Mouse (Mus musculus): ENCODE measurements at regions not wholly inside any gene's neighbourhood (a gene's known extent, or its start where the extent isn't known, plus 50 kb on each side); places are given as distances from the start of the nearest gene placed in this dataset.
A peak's percentile ranks its signal among the peaks of the same experiment; 100 is the strongest.

DNA sequence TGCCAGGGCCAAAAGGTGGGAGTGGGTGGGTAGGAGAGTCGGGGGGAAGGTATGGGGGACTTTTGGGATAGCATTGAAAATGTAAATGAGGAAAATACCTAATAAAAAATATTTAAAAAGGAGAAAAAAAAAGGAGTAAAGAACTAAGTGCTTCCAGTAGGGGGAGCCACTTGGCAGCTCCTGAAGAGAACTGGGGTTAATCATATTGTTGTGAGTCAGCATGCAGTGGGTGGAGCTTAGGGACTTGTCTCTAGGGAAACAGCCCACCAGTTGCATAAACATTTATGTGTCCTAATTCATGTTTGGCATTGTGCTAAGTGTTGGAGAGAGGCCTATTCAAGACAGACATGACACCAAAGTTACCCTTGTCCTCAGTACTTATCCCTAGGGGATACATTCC, 466.0 kb upstream of the Gulo start:
- Histone ChIP-seq H3K27ac (no peak overlapping the region), H3K4me3 (no peak overlapping the region), H3K36me3 (replicated peaks) (no peaks in the 10 kb centered on the region), H3K9me3 (no peaks in the 10 kb centered on the region), H3K27me3 (replicated peaks) (no peaks in the 10 kb centered on the region), H3K9ac (no peak overlapping the region), H3K4me1 (peaks cover 14% of the 10 kb centered on the region), H3K4me2 (no peak overlapping the region)
- WGBS = 78% methylated on average over 1 of the region's 1 CpGs
- no peak for ATAC-seq (replicated peaks)

DNA sequence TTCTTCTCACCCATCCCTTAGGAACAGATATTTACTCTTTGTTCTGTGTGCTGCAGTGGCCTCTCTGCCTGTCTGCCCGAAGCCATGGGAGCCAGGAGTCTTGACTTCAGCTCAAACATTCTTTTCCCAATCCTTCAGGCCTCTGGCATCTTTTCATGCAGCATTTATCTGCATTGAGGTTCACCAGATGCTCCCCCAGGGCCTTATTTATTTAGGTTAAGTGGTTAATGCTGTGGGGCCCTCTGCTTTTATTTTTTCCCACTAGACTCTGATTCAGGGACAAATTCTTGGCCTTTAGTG, 464.2 kb upstream of the Gulo start:
- no peaks in the 10 kb centered on the region for H3K9me3 ChIP-seq
- no peak overlapping the region for H3K4me3 ChIP-seq
- no peak overlapping the region for H3K9ac ChIP-seq
- H3K27me3 ChIP-seq (replicated peaks) = no peaks in the 10 kb centered on the region
- no peak overlapping the region for H3K4me2 ChIP-seq
- no peaks in the 10 kb centered on the region for H3K36me3 ChIP-seq (replicated peaks)
- H3K27ac ChIP-seq = peak overlapping the region; percentile 16
- 27% methylated on average over 1 of the region's 1 CpGs for WGBS
- no peak for ATAC-seq (replicated peaks)
- H3K4me1 ChIP-seq = peaks cover 9% of the 10 kb centered on the region

DNA sequence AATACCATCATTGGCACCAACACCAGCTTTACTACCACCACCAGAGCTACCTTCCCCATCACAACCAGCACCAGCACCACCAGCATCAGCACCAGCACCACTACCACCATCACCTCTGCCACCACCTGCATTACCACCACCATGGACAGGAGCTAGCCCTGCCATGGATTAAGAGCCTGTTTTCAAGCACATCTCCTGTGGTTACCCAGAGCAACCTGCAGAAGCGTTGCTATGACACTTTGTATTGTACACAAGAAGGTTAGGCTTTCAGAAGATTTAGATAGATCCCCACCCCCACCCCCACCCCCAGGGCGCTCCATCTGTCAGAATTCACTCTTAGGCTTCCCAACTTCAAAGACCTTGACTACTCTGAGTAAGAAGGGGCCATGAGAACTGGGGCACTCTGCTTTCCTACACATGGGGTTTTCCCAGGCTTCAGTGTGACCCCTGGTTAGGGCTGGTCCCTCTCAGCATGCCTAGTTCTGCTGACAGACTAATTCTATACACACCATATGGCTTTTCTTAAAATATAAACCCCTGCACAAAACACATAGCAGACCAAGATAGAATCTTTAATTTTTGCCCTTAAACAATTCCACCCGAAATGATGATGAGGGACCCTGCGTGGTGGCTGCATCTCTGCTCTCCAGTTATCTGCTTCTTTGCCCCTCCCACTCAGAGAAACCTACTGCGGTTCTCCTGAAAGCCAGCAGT, 463.7 kb upstream of the Gulo start:
- Histone ChIP-seq H3K4me2 (no peak overlapping the region), H3K4me1 (peaks cover 9% of the 10 kb centered on the region), H3K9me3 (no peaks in the 10 kb centered on the region), H3K27me3 (replicated peaks) (no peaks in the 10 kb centered on the region), H3K27ac (peak overlapping the region; percentile 16; the same call in 1 of the 2 replicates), H3K9ac (no peak overlapping the region), H3K4me3 (no peak overlapping the region), H3K36me3 (replicated peaks) (no peaks in the 10 kb centered on the region)
- 37% methylated on average over 5 of the region's 5 CpGs for WGBS
- ATAC-seq (replicated peaks) = no peak

DNA sequence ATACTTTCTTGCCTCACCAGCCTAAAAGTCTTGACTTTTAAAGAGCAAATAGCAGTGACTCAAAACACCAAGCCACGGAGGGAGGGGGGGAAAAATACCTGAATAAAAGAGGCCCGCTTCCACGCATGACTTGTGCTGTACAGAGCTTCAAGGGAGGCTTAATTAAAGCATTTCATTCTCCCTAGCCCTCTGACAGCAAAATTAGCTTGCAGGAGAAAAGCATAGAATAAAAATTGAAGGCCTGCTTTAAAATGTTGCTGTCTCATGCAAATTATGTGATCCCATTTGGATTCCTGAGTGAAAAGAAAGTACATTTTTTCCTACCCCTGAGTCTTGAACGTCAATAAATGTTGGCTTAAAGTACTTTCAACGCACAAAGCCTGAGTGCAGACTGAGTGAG, 453.1 kb upstream of the Gulo start:
- ATAC-seq (replicated peaks) = no peak
- no peak overlapping the region for H3K4me3 ChIP-seq
- no peaks in the 10 kb centered on the region for H3K4me1 ChIP-seq
- H3K9me3 ChIP-seq = no peaks in the 10 kb centered on the region
- no peak overlapping the region for H3K9ac ChIP-seq
- H3K27ac ChIP-seq = peak overlapping the region; percentile 26; the same call in 1 of the 2 replicates
- H3K4me2 ChIP-seq = no peak overlapping the region
- H3K27me3 ChIP-seq (replicated peaks) = no peaks in the 10 kb centered on the region
- no peaks in the 10 kb centered on the region for H3K36me3 ChIP-seq (replicated peaks)
- WGBS = 55% methylated on average over 5 of the region's 5 CpGs

DNA sequence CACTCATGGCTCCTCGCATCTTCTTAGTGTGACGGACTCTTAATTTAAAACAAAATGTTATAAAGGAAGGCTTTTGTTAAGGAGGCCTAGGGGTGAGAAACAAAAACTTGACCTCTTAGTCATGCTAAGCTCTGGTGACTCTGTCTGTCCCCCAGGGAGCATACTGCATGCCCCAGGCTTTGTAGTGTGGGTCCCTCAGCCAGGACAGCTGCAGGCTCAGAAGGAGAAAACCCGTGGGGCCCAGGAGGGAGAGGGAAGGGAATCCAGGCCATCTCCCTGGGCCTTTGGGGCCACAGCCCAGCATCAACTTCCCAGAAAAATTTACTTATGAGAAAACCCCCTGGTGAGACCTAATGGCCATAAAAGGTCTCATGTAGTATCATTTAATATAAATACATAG, 451.8 kb upstream of the Gulo start:
- WGBS = 19% methylated on average over 3 of the region's 3 CpGs
- no peak overlapping the region for H3K9ac ChIP-seq
- no peak overlapping the region for H3K4me3 ChIP-seq
- no peak for ATAC-seq (replicated peaks)
- no peaks in the 10 kb centered on the region for H3K9me3 ChIP-seq
- no peaks in the 10 kb centered on the region for H3K36me3 ChIP-seq (replicated peaks)
- no peaks in the 10 kb centered on the region for H3K4me1 ChIP-seq
- H3K27ac ChIP-seq = no peak overlapping the region
- H3K27me3 ChIP-seq (replicated peaks) = no peaks in the 10 kb centered on the region
- no peak overlapping the region for H3K4me2 ChIP-seq

DNA sequence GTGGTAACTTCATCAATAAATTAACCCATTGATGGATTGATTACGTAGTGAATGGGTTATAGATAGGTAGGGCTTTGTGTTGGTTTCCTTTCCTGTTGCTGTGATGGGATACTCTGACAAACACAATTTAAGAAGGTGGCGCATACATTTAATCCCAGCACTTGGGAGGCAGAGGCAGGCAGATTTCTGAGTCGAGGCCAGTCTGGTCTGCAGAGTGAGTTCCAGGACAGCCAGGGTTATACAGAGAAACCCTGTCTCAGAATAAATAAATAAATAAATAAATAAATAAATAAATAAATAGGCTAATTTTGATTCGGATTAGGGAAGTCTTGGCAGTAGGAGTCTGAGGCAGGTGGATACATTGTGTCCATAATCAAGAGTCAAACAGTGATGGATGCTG, 449.7 kb upstream of the Gulo start:
- Histone ChIP-seq H3K4me3 (no peak overlapping the region), H3K4me2 (no peak overlapping the region), H3K4me1 (no peaks in the 10 kb centered on the region), H3K9ac (no peak overlapping the region), H3K27ac (no peak overlapping the region), H3K27me3 (replicated peaks) (no peaks in the 10 kb centered on the region), H3K9me3 (no peaks in the 10 kb centered on the region), H3K36me3 (replicated peaks) (no peaks in the 10 kb centered on the region)
- no peak for ATAC-seq (replicated peaks)
- 95% methylated on average over 4 of the region's 4 CpGs for WGBS

DNA sequence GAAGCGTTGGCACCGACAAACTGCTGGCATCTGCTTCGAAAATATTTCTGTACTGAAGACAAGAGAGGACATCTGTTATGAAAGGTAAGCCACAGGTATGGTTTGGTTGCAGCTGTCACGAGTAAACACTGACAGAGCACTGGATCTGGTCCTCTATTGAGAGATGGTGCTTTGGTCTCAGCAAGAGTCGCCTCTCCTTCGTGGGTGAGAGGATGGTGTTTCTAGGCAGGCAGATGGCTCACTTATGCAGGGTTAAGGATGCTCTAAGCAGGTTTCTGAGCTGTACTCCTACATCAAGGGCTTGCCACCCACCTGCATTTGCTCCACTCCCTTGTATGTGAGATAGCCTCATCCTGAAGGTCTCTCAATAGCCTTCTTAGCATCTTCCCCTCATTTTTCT, 448.3 kb upstream of the Gulo start:
- WGBS = 80% methylated on average over 6 of the region's 6 CpGs

DNA sequence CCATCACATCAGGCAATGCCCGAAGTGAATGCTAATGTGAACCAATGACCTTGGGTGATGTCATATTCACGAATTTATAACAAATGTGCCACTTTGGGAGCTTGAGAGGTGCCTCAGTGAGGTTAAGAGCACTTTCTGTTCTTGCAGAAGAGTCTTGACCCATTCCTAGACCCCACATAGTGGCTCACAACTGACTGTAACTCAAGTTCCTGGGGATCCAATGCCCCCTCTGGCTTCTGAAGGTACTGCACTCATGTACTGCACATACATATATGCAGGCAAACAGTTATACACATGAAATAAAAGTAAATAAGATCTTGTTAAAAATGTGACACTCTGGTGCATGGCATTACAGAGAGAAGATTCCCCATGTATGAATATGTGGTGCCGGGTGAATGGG, 443.8 kb upstream of the Gulo start:
- Histone ChIP-seq H3K4me3 (no peak overlapping the region), H3K9ac (no peak overlapping the region), H3K4me1 (no peaks in the 10 kb centered on the region), H3K27me3 (replicated peaks) (no peaks in the 10 kb centered on the region), H3K36me3 (replicated peaks) (no peaks in the 10 kb centered on the region), H3K27ac (no peak overlapping the region), H3K4me2 (no peak overlapping the region), H3K9me3 (no peaks in the 10 kb centered on the region)
- 84% methylated on average over 3 of the region's 3 CpGs for WGBS
- ATAC-seq (replicated peaks) = no peak

More for the DNA sequence above, 448.3 kb upstream of the Gulo start:
- H3K9ac ChIP-seq = no peak overlapping the region
- H3K4me1 ChIP-seq = no peaks in the 10 kb centered on the region
- no peaks in the 10 kb centered on the region for H3K36me3 ChIP-seq (replicated peaks)
- no peak overlapping the region for H3K4me2 ChIP-seq
- H3K27me3 ChIP-seq (replicated peaks) = no peaks in the 10 kb centered on the region
- no peak for ATAC-seq (replicated peaks)
- no peak overlapping the region for H3K27ac ChIP-seq
- H3K9me3 ChIP-seq = no peaks in the 10 kb centered on the region
- H3K4me3 ChIP-seq = no peak overlapping the region

DNA sequence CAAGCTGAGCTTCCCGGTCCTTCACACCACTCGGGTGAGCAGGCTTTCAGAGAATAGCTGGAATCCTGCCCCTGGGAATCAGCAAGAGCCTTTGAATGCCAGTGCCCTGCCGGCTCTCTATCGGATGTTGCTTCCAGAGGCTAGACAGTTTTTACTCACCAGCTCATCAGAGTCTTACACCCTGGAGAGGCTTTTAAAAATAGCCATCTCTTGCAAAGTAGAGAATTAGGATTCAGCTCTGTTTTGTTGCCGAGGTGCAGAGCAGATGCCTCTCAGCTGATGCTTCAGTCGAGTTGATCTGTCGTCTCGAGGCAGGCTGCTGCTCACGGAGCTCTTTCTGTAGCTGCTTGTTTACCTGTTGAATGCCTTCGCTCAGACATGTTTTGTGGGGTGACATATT, 441.3 kb upstream of the Gulo start:
- Histone ChIP-seq H3K4me3 (no peak overlapping the region), H3K27me3 (replicated peaks) (no peaks in the 10 kb centered on the region), H3K9me3 (no peaks in the 10 kb centered on the region), H3K4me1 (no peaks in the 10 kb centered on the region), H3K36me3 (replicated peaks) (no peaks in the 10 kb centered on the region), H3K4me2 (0 out of 2 replicates have a peak overlapping the region, but pooled peaks have one; percentile 1), H3K9ac (no peak overlapping the region), H3K27ac (no peak overlapping the region)
- ATAC-seq (replicated peaks) = no peak
- WGBS = 35% methylated on average over 10 of the region's 10 CpGs

DNA sequence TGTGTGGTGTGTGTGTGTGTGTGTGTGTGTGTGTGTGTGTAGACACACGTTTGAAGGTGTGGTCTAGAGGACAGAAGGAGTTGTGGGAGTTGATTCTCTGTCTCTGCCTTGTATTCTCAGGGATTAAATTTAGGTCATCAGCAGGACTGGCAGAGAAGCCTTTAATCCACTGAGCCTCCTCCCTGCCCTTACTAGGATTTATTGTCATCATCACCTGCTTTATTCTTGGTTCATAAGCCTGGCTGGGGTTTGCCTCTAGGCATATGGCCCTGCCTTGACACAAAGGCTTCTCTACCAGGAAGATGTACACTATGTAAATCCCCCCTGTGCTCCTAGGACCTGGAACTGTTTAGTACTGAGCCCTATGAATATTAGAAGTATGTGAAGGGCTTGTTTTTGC, 433.6 kb upstream of the Gulo start:
- Histone ChIP-seq H3K36me3 (replicated peaks) (no peaks in the 10 kb centered on the region), H3K4me3 (no peak overlapping the region), H3K9ac (no peak overlapping the region), H3K27ac (no peak overlapping the region), H3K27me3 (replicated peaks) (no peaks in the 10 kb centered on the region), H3K4me1 (no peaks in the 10 kb centered on the region), H3K9me3 (no peaks in the 10 kb centered on the region), H3K4me2 (no peak overlapping the region)
- ATAC-seq (replicated peaks) = no peak
- 38% methylated on average over 1 of the region's 1 CpGs for WGBS

DNA sequence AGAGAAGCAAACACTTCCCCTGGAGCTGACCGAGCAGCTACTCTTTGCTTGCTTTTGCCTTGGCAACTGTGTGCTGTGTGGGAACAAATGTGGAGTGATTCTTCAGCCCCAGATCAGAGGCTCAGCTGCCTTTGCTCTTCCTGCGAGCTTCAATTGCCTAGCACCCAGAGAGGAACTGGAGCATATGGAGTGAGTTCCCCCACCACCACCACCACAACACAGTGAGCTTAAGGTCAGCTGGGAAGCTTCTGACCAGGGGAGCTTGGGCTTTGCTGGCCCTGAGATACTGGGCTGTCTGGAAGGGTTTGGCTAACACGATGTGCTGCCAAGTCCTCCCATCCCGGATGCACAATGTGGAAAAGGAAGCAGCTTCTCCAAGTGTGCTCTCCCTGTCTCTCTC, 432.8 kb upstream of the Gulo start:
- Histone ChIP-seq H3K9ac (no peak overlapping the region), H3K9me3 (no peaks in the 10 kb centered on the region), H3K4me3 (no peak overlapping the region), H3K4me2 (no peak overlapping the region), H3K27me3 (replicated peaks) (no peaks in the 10 kb centered on the region), H3K27ac (no peak overlapping the region), H3K4me1 (no peaks in the 10 kb centered on the region), H3K36me3 (replicated peaks) (no peaks in the 10 kb centered on the region)
- ATAC-seq (replicated peaks) = no peak
- WGBS = 59% methylated on average over 4 of the region's 4 CpGs

DNA sequence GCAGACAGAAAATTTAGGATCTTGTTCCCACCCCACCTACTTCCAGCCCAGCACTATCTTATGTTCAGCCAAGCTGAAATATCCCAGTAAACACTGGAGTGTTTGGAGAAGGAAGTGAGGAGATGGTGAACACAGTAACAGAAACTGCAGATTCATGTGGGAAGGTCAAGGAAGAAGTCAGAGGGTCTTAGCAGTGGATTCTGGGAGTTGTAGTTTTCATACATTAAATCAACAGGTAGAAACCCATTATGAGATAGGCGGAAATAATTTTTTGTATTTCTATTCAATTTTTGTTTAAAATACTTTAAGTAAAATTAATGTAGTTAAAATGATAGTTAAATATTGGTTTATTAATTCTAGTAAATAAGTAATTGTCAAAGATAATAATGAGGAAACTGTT, 429.6 kb upstream of the Gulo start:
- Histone ChIP-seq H3K4me2 (no peak overlapping the region), H3K4me1 (no peaks in the 10 kb centered on the region), H3K9me3 (no peaks in the 10 kb centered on the region), H3K27ac (no peak overlapping the region), H3K36me3 (replicated peaks) (no peaks in the 10 kb centered on the region), H3K4me3 (no peak overlapping the region), H3K27me3 (replicated peaks) (no peaks in the 10 kb centered on the region), H3K9ac (no peak overlapping the region)
- 95% methylated on average over 1 of the region's 1 CpGs for WGBS
- no peak for ATAC-seq (replicated peaks)

DNA sequence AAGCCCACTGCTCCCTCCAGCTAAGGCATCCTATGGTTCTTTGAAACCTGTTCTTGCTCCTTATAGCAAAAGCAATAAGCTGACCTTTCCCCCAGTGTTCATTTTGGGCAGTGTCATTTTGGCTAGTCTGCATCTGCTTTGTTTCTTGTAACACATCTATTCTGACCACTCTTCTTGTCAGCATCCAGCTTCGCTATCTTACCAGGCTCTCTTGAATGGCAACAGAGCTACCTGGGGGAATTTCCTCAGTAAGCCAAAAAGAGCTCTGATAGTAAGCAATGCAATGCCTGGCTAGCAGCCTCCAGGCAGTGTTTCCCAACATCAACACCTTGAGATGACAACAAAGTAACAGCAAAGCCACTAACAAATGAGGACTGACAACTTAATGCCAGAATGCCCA, 429.0 kb upstream of the Gulo start:
- Histone ChIP-seq H3K27me3 (replicated peaks) (no peaks in the 10 kb centered on the region), H3K9me3 (no peaks in the 10 kb centered on the region), H3K27ac (no peak overlapping the region), H3K4me2 (no peak overlapping the region), H3K9ac (no peak overlapping the region), H3K4me3 (no peak overlapping the region), H3K36me3 (replicated peaks) (no peaks in the 10 kb centered on the region), H3K4me1 (no peaks in the 10 kb centered on the region)
- WGBS = 86% methylated on average over 1 of the region's 1 CpGs
- no peak for ATAC-seq (replicated peaks)

Data from midbrain, embryonic 15.5 days (tissue).